Mouse (Mus musculus): ENCODE measurements around the gene Smad3. TPM values are rescaled to one million over a fixed set of nuclear protein-coding genes. Genes with fewer than 3 reads are reported as not detected.

The Smad3 gene
- 4.7 and 5.0 TPM in 2 replicates for total RNA-seq (2015; ENCODE audit: low replicate concordance)
- 2.6 and 13.2 TPM in 2 replicates for total RNA-seq (2017; ENCODE audit: low replicate concordance)

DNA sequence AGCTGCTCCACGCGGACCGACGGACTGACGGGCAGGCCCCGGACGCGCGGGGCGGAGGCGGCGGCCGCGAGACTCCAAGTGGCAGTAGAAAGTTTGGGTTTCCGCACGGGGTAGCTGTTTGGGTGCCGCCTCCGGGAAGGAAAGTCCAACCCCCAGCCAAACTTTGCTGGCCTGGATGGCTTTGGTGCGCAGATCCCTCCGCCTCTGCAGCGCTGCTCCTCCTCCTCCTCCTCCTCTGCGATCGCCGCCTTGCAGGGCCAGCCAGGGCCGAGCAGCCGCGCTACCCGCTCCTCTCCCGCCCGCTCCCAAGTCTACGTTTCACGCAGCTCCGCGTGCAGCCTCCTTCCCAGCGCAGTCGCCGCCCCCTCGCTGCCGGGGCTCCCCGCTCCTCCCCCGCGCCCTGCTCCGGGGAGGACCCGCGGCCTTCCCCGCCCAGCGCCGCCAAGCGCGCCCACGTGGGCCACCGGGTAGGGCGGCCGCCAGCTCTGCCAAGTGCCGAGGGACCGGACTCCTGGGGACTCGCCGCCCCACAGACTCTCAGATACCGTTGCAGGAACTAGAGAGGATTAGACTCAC is at the start of gene Smad3:
Smad3 (minus strand) TSS at position 130 of the 576 bp plus-strand sequence.
- ATAC-seq (replicated peaks; ENCODE audit: low FRiP score, poor library complexity, severe bottlenecking): peak; percentile 85

DNA sequence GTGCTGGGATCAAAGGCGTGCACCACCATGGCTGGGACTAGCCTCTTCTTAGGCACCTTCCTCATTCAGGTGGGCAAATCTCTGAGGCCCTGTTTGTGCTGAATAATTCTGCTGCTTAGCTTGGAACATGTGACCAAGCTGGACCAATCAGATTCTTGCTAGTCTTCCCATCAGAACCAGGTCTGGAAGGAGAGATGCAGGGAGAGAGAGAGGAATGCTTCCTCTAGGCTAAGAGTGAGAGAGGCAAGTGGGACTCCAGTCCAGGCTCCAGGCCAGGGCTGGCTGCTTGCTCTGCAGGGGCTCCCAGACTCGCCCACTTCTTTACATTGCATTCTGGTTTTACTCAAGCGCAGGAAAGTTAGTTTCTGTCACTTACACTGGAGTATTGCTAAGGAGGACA is 47.1 kb upstream of the Smad3 start:
- no peak for ATAC-seq (replicated peaks; ENCODE audit: low FRiP score, poor library complexity, severe bottlenecking)

DNA sequence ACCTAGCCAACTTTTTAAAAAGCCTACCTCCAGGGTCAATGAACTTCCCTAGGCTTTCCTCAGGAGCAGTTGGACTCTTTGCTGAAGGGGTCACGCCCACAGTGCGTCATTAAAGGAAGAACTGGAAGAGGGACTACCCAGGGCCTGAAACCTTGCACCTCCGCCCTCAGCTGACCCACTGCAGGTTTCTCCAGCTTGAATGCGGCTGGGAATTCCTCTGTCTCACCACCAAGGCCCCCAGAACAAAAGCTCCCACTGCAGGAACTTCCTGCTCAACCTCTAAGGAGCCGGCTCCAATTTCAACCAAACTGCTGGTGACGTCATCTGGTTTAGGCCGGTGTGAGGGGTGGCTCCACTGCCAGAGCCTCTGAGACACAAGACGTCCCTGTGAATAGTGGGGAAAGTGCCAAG is 45.4 kb upstream of the Smad3 start:
- ATAC-seq (replicated peaks; ENCODE audit: low FRiP score, poor library complexity, severe bottlenecking): no peak

DNA sequence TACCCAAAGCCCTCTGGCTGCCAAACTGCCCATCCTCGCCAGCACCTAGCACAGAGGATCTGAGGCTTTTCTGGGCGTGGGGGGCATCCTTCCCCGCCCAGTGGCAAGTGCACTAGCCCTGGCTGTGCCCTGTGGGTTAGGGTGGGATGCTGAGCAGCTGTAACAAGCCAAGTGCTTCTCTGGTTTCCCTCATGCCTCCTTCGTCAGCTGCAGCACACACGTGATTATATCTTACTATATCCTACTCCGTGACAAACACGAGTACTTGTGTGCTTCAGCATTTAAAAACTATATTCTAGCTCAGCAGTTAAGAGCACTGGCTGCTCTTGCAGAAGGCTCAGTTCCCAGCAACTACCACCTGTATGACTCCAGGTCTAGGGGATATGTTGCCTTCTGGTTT is 44.7 kb upstream of the Smad3 start:
- no peak for ATAC-seq (replicated peaks; ENCODE audit: low FRiP score, poor library complexity, severe bottlenecking)

DNA sequence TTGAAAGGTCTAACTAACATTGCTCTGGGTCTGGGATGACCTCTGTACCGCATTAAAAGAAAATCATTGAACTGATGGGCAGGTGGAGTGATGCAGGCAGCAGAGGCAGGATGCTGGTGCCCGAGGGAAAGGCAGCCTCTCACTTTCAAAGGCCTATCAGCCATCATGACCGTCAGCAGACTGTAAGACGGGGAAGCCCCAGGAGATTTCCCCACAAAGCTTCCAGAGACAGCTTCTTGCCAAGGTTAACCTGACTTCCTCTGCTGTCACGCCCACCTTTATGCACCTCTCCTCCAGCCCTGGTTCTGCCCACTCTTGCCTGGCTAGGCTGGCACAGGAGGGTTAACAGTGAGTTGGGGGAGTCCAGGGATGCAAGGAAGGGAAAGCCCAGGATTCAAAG is 44.3 kb upstream of the Smad3 start:
- no peak for ATAC-seq (replicated peaks; ENCODE audit: low FRiP score, poor library complexity, severe bottlenecking)

DNA sequence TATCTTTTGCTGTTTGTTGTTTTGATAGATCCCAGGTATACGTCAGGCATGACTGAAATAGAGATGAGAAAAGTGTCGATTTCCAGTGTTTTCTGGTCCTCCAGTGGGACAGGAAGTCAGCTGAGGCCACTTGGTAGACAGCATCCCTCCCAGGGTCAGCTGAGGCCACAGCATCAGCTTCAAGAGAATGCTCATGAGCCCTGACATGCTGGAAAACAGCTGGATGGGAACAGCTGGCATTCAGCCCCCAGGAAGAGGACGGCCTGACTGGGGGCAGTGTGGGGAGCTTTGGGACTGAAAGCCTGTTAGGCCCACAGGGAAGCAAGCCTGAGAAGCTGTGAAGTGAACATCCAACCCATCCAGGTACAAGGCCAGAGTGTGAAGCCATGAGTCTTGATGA is 38.6 kb upstream of the Smad3 start:
- ATAC-seq (replicated peaks; ENCODE audit: low FRiP score, poor library complexity, severe bottlenecking): no peak

DNA sequence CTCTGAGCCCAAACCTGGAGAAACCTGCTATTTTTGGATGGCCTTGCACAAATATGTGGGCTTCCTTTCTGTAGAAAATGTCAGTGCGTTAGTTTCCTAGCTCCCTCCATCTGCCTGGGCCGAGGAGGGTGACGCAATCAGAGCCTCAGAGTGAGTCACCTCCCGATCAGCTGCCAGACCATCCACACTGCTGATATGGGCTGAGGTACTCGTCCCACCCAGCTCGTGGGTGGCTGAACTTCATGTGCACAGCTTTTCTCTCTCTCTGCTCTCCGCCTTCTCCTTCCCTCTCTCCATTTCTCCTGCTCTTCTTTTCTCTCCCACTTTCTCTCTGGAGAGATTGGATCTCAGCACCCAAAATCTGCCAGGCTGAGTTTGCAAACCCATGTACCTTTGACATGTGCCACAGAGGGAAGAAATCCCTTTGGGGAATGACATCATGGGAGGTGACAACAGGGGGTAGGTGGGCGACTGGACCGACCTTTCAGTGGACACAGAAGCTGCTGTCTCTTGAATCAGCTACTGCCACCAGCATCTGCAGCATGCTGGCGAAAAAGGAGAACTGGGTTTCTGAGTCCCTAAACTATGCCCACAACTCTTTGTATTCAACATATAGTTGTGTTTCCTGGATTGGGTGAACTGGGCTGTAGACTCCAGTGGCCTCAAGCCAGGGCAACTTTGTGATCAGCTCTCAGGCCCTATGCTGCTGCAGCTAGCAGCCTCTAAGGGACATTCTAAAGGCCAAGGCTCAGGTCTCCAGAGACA is 36.1 kb upstream of the Smad3 start:
- no peak for ATAC-seq (replicated peaks; ENCODE audit: low FRiP score, poor library complexity, severe bottlenecking)

DNA sequence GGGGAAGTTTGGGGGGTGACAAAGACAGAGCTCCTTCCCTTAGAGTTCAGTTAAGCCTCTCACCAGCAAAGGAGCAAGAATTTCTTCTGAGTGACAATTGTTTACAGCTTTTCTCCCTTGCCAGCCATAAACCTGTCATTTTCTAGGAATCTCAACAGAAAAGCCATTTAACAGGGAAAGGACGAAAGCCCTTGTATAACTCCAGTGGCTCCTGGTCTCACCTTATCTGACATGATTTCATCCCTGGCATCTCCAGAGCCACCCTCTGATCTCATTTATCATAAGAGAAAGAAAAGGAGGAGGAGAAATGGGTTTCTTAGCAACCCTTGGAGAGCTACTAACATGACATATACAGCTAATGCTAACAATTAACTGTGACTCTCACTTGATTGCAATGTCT is 33.9 kb upstream of the Smad3 start:
- no peak for ATAC-seq (replicated peaks; ENCODE audit: low FRiP score, poor library complexity, severe bottlenecking)

DNA sequence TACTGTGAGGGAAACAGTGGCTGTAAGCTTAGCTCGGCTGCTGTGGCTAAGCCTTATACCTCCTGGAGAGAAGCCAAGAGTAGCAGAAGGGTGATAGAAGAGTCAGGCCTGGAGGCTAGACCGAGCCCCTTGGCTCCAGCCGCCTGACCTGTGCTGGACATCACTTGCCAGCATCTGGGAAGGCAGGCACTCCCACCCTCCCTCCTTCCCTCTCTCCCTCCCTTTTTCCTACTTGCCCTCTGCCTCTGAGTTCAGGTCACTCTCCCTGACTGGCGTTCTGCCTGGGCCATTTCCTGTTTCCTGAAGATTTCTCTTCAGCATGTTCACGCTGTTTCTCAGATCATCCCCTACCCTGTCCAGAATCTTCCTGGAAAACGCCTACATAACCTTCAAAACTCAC is 33.5 kb upstream of the Smad3 start:
- ATAC-seq (replicated peaks; ENCODE audit: low FRiP score, poor library complexity, severe bottlenecking): no peak

DNA sequence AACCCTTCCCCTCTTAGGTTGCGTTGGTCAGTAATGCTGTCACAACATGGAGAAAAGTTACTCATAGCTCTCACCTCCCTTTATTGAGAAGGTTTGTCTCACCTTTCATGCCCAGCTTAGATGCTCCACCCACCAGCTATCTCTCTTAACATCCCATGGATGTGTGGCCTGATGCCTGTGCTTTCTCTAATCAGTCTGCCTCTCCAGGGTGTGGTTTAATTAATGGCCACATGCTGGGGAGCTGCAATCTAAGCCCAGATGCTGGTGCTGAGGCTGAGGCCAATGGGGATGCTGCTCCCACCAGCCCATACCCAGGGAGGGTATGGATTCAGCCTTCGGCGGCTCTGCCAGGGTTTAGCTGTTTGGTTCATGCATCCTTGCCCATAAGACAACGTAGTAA is 32.4 kb upstream of the Smad3 start:
- ATAC-seq (replicated peaks; ENCODE audit: low FRiP score, poor library complexity, severe bottlenecking): no peak

DNA sequence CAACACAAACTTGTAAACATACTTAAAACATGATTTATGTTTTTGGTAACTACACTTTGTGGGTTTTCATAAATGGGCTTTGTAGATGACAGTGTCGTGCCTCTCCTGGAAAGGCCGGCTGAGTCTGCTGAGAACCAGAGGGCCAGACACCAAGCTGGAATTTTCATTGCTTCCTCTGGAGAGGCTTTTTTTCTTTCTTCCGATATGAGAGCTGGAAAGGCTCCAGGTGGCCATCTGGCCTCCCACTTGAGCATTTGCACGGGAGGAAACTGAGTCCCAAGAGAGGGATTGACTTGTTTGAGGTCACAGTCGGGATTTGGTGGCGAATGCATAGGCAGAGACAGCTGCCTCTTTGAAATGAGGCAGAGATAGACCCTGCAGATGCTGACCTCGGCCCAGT is 31.6 kb upstream of the Smad3 start:
- no peak for ATAC-seq (replicated peaks; ENCODE audit: low FRiP score, poor library complexity, severe bottlenecking)

DNA sequence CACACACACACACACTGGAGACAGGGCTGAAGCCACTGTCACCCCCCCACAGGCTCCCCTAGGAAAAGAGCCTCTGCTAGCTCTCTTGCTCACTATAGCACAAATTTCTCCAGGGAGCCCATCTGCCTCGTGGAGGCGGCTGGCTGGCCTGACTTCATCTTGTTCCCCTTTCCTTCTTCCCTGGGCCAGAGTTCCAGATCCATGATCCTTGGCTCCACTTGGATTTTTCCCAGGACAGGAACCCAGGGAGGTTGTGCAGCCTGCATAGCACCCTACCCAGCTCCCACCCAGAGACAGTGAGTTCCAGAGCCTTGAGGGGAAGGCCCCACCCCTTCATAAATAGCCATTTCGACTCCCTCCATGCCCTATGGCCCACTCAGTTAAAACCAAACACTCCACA is 29.8 kb upstream of the Smad3 start:
- ATAC-seq (replicated peaks; ENCODE audit: low FRiP score, poor library complexity, severe bottlenecking): no peak

DNA sequence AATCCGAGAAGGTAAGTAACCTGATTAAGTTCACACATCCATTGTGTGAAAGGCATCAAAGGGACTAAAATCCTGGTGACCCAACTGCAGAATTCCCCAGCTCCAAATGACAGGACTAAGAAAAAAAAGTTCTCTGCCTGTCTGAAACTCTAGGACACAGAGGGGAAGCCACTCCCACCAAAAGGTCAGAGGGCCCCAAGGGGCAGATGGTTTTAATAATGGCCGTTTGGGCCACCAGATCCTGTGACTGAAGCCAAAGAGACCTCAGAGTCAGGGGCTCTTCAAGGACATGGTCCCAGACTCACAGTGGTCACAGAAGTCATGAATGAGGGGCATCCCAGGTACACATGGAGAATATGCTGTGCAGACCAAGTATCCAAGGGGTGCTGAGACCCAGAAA is 29.3 kb upstream of the Smad3 start:
- no peak for ATAC-seq (replicated peaks; ENCODE audit: low FRiP score, poor library complexity, severe bottlenecking)

DNA sequence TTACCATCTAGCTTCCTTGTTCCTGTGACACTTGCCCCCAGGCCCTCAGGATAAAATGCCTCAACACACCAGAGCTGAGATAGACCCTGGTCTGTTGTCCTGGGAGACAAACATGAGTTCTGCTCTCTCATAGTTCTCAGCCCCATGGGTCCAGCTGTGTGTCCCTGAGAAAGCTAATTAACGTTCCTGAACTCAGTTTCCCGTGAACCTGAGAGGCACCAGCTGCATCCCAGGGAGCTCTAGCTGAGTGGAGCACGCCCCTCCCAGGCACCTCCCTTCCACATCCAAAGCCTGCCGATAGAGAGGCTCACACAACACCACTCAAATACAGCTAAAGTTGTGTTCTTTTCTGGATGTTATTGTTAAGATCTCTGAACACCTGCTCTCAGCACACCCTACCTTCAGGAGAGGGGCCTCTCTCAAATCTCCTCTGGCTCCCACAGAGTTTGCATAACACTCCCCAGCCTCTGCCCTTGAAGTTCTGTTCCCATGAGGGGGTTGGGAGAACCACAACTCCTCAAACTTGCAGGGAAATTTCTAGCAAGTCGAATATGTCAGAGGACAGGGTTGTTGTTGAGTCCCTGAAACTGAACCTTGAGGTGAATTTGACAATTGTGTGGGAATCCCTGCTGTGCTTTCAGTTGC is 28.4 kb upstream of the Smad3 start:
- no peak for ATAC-seq (replicated peaks; ENCODE audit: low FRiP score, poor library complexity, severe bottlenecking)

DNA sequence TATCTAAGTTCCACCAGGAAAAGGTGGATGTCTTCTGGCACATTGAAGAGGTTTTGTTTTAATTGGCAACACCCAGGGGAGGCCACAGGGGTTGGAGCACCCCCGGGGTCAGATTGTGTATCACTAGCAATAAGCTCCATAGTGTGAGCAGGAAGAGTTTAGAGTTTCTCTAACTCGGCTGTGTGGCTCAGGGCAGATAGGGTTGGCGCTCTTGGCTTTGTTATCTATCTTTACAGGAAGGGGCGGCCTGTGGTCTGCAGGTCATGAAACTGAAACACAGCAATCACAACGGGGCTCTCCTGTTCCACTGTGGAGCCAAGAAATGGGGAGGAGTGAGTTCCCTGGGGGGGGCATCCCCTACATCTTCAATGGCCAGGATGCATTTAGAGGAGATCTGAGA is 27.7 kb upstream of the Smad3 start:
- no peak for ATAC-seq (replicated peaks; ENCODE audit: low FRiP score, poor library complexity, severe bottlenecking)

DNA sequence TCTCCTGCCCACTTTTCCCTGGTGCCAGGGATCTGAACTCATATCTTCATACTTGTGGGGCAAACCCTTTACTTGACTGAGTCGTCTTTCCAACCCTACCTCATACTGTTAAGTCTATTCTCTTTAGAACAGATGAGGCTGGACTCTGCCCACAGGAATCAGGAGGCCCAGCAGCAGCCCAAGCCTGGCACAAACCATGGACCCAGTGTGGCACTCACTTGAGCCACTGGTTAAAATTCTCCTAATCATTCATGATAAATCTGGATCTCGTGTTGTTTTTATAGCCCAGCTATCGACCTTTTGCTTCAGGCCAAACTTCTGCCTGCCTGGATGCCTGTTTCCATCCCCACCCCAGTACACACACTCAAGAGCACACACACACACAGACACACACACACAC is 26.8 kb upstream of the Smad3 start:
- no peak for ATAC-seq (replicated peaks; ENCODE audit: low FRiP score, poor library complexity, severe bottlenecking)

DNA sequence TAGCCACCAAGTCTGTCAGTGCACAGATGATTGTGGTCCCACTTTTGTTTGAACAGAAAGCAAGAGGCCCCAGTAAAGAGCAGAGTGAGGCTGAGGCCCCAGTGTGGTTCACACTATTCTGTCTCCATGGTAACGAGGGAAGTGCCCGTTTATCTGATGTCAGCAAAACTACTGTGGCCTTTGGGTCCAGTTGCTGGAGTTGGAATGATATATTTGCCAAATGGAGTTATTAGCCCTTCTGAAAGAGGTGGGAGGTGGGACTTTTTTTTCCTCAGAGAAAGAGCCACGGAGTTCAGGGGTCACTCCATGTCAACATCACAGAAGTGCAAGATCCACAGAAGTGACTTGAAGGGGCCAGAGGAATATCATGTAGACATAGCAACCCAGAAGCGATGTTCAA is 24.9 kb upstream of the Smad3 start:
- ATAC-seq (replicated peaks; ENCODE audit: low FRiP score, poor library complexity, severe bottlenecking): no peak

DNA sequence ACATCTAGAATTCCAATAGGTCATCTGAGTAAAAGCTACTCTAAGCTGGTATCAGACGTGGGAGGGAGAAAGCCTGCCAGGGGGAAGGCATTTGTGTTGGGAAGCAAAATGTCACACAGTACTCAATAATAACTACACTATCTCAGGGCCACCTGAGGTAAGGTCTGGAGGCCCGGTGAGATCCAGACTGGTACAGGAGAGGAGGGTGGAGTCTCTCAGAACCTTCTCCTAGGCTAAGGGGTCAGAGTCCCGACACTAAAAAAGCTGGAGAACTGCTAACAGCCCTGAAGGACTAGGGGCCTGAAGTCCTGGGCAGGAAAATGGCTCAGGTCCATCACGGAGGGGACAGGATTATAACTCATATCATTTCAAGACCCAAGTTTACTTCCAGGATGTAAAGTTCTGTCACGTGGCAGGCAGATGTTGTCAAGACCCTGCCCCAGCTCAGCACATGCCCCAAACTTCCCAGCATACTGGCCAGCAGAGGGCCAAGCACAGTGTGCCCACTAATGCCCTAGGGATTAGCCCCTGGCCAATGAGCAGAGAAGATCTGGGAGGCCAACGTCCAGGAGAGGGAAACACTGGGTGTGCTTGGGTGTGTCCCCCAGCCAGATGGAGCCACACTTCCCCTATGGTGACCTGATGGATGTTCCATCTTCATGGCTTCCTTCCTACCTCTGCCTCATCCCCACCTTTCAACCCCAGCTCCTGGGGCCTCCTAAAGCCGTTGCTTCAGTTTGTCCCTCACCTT is 24.1 kb upstream of the Smad3 start:
- no peak for ATAC-seq (replicated peaks; ENCODE audit: low FRiP score, poor library complexity, severe bottlenecking)

DNA sequence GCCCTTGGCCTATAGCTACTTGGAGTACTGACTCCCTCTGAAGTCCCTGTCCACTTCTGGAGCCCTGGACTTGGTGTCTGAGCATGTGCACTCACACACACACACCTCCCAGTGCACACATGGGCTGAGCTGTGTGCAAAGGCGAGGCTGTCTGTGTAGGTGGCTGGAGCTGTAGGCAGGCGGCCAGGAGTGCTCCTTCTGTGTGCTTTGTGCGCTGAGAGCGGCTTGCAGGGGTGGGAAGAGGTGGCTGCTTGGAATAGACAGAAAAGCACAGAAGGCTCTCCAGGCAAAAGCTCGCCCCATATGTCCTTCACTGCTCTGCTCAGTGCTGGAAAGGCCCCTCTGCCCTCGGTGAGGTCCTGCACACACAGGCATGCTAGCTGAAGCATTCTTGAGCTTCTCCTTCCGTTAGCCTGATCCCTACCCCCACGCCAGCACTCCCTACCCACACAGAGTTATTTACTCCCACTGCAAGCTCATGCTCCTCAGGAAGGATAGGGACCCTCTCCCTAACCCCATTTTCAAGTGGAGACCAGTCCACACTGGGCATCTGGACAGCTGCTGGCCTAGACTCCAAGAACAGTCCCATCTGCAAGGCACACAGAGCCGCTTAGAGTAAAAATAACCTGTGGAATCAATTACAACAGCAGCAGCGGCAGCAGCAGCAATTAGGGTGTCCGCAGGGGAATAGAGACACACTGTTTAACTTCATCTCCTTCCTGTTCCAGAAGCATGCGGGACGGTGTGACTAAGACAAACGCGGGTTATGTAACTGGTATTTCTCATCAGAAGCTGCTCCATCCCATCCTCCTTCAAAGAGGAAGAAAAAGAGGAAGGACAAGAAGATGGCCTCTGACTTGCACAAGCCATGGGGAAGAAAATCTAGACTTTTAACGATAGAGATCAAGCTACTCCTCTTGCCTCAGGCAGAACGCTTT is 22.4 kb upstream of the Smad3 start:
- no peak for ATAC-seq (replicated peaks; ENCODE audit: low FRiP score, poor library complexity, severe bottlenecking)

DNA sequence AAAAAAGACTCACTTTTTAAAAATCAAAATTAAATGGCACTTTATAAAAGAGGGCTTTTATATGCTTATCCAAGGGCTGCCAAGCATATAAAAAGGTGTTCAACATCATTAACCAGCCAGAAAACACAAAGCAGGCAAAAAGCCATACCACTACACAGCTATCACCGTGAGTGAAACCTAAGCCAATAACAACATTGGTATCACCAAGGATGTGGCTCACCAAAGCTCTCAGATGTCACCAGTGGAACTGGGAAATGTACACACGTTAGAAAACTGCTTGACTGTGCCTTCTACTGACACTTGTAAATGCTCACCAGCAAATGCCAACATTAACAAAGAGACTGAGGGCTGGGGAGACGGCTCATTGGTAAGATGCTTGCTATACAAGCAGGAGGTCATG is 18.9 kb upstream of the Smad3 start:
- no peak for ATAC-seq (replicated peaks; ENCODE audit: low FRiP score, poor library complexity, severe bottlenecking)
